Mouse (Mus musculus): ENCODE results near the gene Tmod2. TPM values are rescaled to one million over a fixed set of nuclear protein-coding genes. Genes with fewer than 3 reads are reported as not detected.
A peak's percentile ranks its signal among the peaks of the same experiment; 100 is the strongest.
"Not testable (repeated sequence)": the region's sequence is repeated elsewhere in the genome, so short reads cannot be mapped to it uniquely, and the experiment has no call there.

Tmod2 gene
- polyA plus RNA-seq, 1 experiment from 2014 or later = 28.5 TPM

DNA sequence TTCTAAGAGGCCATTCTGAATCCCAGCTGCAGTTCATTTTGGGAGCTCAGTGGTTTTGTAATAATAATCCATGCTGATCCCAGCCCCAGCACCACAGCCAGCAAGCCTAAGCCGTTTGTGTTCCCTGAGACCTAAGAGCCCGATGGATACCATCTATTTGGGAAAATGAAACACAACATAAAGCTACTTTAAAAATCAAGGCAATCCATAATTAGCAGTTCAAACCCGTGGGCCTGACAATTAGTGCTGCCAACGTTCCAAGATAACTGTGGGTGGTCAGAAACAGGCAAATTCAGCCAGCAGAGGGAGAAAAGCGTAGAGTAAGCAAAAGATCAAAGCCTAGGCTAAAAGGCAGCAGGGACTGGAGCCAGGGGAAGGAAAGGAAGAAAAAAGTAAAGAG, 59.8 kb downstream of the Tmod2 start:
- Histone ChIP-seq H3K4me1 (ENCODE audit: control insufficient read depth, insufficient read depth, low read length) (peaks cover 19% of the 10 kb centered on the region), H3K9ac (ENCODE audit: low read depth, low read length) (no peak overlapping the region), H3K36me3 (ENCODE audit: control insufficient read depth, insufficient read depth, low read length) (no peaks in the 10 kb centered on the region), H3K4me2 (ENCODE audit: low read depth, low read length) (no peak overlapping the region), H3K27ac (replicated peaks; ENCODE audit: low read depth, low read length) (no peak overlapping the region), H3K4me3 (ENCODE audit: low read depth, low read length) (no peak overlapping the region), H3K9me3 (ENCODE audit: control insufficient read depth, low read length) (peaks cover 8% of the 10 kb centered on the region; the same call in 1 of the 2 replicates), H3K27me3 (replicated peaks; ENCODE audit: control insufficient read depth, insufficient read depth, low read length) (no peaks in the 10 kb centered on the region)
- DNase-seq (ENCODE audit: low spot score) (peak; percentile 66), ATAC-seq (ENCODE audit: low read depth) (no peak)
- WGBS = 35% methylated on average over 5 of the region's 5 CpGs

DNA sequence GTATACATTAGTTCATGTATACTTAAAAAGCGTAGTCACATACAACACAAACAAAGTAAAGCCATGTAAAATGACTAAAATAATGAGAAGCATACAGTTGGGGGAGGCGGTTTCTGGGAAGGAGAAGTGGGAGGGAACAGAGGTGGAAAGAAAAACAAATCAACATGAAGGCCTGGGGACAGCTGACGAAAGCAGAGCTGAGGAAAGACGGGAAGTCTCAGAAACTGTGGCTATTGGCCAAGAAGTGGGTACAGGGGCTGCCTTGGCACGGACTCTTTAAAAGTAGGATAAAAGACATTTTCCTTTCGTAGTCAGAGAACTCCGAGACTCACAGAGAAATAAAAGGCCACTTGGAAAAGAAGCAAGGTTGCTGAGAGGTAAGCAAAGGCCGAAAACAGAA, 62.1 kb downstream of the Tmod2 start:
- Histone ChIP-seq H3K27ac (replicated peaks; ENCODE audit: low read depth, low read length) (no peak overlapping the region), H3K36me3 (ENCODE audit: control insufficient read depth, insufficient read depth, low read length) (no peaks in the 10 kb centered on the region), H3K27me3 (replicated peaks; ENCODE audit: control insufficient read depth, insufficient read depth, low read length) (no peaks in the 10 kb centered on the region), H3K4me1 (ENCODE audit: control insufficient read depth, insufficient read depth, low read length) (peaks cover 19% of the 10 kb centered on the region), H3K9me3 (ENCODE audit: control insufficient read depth, low read length) (peaks cover 8% of the 10 kb centered on the region; the same call in 1 of the 2 replicates), H3K4me3 (ENCODE audit: low read depth, low read length) (no peak overlapping the region), H3K9ac (ENCODE audit: low read depth, low read length) (no peak overlapping the region), H3K4me2 (ENCODE audit: low read depth, low read length) (no peak overlapping the region)
- DNase-seq (ENCODE audit: low spot score) = peak; percentile 66
- 51% methylated on average over 8 of the region's 8 CpGs for WGBS
- ATAC-seq (ENCODE audit: low read depth) = no peak

DNA sequence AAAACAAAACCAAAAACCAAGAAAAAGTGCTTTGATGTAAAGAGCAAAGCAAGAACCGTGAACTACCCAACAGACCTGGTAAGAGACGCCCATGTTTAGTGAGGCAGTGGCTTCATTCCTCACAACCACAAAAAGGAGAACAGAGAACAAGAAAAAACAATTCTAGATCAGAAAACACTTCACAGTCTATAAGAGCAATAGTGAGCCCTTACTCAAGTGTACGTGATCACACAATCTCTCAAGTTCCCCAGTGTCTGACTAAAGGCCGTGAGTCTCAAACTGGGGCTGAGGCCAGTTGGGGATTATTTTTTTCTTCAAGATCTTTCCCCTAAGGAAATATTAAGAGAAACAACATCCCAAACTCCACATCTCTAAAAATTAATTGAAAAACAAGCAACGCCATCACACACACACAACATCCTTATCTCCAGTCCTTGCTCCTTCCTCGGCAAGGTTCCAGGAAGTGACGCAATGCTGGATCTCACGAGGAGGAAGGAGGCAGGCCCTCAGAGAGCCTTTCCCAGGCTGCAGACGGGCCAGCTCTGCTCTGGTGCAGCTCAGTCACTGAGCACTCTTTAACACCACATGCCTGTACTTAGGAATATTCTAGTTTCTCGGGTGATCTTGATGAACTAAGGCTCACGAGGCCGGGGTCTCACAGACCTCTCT, 64.1 kb downstream of the Tmod2 start:
- H3K36me3 ChIP-seq (ENCODE audit: control insufficient read depth, insufficient read depth, low read length) = no peaks in the 10 kb centered on the region
- H3K27me3 ChIP-seq (replicated peaks; ENCODE audit: control insufficient read depth, insufficient read depth, low read length) = no peaks in the 10 kb centered on the region
- H3K4me1 ChIP-seq (ENCODE audit: control insufficient read depth, insufficient read depth, low read length) = peaks cover 20% of the 10 kb centered on the region
- WGBS = 67% methylated on average over 12 of the region's 12 CpGs
- ATAC-seq (ENCODE audit: low read depth) (0 out of 2 replicates have a peak, but pooled peaks have one; percentile 21), DNase-seq (ENCODE audit: low spot score) (peak; percentile 71)
- peaks cover 8% of the 10 kb centered on the region; the same call in 1 of the 2 replicates for H3K9me3 ChIP-seq (ENCODE audit: control insufficient read depth, low read length)
- H3K27ac ChIP-seq (replicated peaks; ENCODE audit: low read depth, low read length) = peak overlapping the region; percentile 39; the same call in 1 of the 2 replicates
- no peak overlapping the region for H3K4me3 ChIP-seq (ENCODE audit: low read depth, low read length)
- H3K4me2 ChIP-seq (ENCODE audit: low read depth, low read length) = no peak overlapping the region
- no peak overlapping the region for H3K9ac ChIP-seq (ENCODE audit: low read depth, low read length)

DNA sequence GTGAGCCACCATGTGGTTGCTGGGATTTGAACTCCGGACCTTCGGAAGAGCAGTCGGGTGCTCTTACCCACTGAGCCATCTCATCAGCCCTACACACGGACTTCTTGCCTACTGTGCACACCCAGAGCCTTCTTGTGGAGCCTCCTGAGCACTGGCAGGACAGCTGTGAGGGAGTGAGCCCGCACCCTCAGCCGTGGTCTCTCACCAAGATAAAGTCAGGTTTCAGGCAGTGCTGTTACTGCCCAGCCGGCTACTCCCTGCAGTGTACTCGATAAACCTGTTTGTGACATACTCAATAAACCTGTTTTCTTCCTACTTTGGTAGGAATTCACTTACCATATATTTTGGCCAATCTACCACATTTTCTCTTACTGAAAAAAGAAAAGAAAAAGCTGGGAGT, 65.6 kb downstream of the Tmod2 start:
- H3K4me1 ChIP-seq (ENCODE audit: control insufficient read depth, insufficient read depth, low read length) = 0 out of 2 replicates have a peak, but pooled peaks cover 14% of the 10 kb centered on the region
- WGBS = 83% methylated on average over 8 of the region's 8 CpGs
- H3K36me3 ChIP-seq (ENCODE audit: control insufficient read depth, insufficient read depth, low read length) = no peaks in the 10 kb centered on the region
- DNase-seq (ENCODE audit: low spot score) = no peak
- H3K4me2 ChIP-seq (ENCODE audit: low read depth, low read length) = no peak overlapping the region
- no peaks in the 10 kb centered on the region for H3K27me3 ChIP-seq (replicated peaks; ENCODE audit: control insufficient read depth, insufficient read depth, low read length)
- no peak overlapping the region for H3K4me3 ChIP-seq (ENCODE audit: low read depth, low read length)
- H3K27ac ChIP-seq (replicated peaks; ENCODE audit: low read depth, low read length) = no peak overlapping the region
- H3K9me3 ChIP-seq (ENCODE audit: control insufficient read depth, low read length) = peaks cover 4% of the 10 kb centered on the region; the same call in 1 of the 2 replicates
- 0 out of 2 replicates have a peak, but pooled peaks have one; percentile 28 for ATAC-seq (ENCODE audit: low read depth)
- H3K9ac ChIP-seq (ENCODE audit: low read depth, low read length) = no peak overlapping the region

DNA sequence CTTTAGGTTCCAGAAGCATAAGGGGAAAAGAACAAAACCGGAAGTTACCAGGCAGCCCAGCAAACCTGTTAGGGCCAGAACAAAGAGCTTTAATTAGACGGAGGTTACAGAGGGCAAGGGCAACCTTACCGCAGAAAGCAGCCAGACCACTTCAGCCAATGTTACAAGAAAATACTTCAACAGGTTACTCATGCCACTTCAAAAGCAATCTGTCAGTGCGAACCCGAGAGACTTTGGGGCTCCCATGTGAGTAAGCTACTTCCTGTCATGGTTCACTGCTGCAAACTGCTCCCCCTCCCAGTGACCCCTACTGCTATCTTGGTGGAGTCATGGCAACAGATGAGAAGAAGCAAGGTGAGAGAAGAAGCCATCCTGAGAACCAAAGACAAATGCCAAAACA, 69.6 kb downstream of the Tmod2 start:
- ATAC-seq (ENCODE audit: low read depth) (no peak), DNase-seq (ENCODE audit: low spot score) (no peak)
- 16% methylated on average over 5 of the region's 5 CpGs for WGBS
- no peak overlapping the region for H3K4me3 ChIP-seq (ENCODE audit: low read depth, low read length)
- H3K27ac ChIP-seq (replicated peaks; ENCODE audit: low read depth, low read length) = no peak overlapping the region
- H3K27me3 ChIP-seq (replicated peaks; ENCODE audit: control insufficient read depth, insufficient read depth, low read length) = no peaks in the 10 kb centered on the region
- 0 out of 2 replicates have a peak, but pooled peaks cover 8% of the 10 kb centered on the region for H3K4me1 ChIP-seq (ENCODE audit: control insufficient read depth, insufficient read depth, low read length)
- no peaks in the 10 kb centered on the region for H3K36me3 ChIP-seq (ENCODE audit: control insufficient read depth, insufficient read depth, low read length)
- no peak overlapping the region for H3K9ac ChIP-seq (ENCODE audit: low read depth, low read length)
- H3K4me2 ChIP-seq (ENCODE audit: low read depth, low read length) = no peak overlapping the region
- H3K9me3 ChIP-seq (ENCODE audit: control insufficient read depth, low read length) = no peaks in the 10 kb centered on the region

DNA sequence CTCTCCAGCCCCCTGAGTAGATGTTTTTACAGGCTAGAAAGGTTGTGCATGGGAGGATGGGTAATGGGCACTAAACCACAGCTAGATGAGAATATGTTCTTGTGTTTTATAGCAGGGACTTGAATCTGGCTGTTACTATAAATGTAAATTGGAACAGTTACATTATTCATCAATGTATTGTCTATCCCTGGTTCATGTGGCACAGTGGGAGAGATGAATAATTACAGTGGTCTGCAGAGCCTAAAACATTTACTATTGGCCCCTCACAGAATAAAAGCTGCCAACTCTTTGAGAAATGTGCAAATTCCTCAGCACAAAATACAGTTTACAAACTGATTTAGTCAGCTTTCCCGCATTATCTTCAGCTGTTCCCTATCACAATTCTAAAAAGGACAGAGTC, 74.7 kb downstream of the Tmod2 start:
- Histone ChIP-seq H3K36me3 (ENCODE audit: control insufficient read depth, insufficient read depth, low read length) (peaks cover 6% of the 10 kb centered on the region), H3K9ac (ENCODE audit: low read depth, low read length) (no peak overlapping the region), H3K4me2 (ENCODE audit: low read depth, low read length) (no peak overlapping the region), H3K4me3 (ENCODE audit: low read depth, low read length) (no peak overlapping the region), H3K27me3 (replicated peaks; ENCODE audit: control insufficient read depth, insufficient read depth, low read length) (no peaks in the 10 kb centered on the region), H3K4me1 (ENCODE audit: control insufficient read depth, insufficient read depth, low read length) (no peaks in the 10 kb centered on the region), H3K9me3 (ENCODE audit: control insufficient read depth, low read length) (no peaks in the 10 kb centered on the region), H3K27ac (replicated peaks; ENCODE audit: low read depth, low read length) (no peak overlapping the region)
- ATAC-seq (ENCODE audit: low read depth) (no peak), DNase-seq (ENCODE audit: low spot score) (no peak)
- 77% methylated on average over 1 of the region's 1 CpGs for WGBS

DNA sequence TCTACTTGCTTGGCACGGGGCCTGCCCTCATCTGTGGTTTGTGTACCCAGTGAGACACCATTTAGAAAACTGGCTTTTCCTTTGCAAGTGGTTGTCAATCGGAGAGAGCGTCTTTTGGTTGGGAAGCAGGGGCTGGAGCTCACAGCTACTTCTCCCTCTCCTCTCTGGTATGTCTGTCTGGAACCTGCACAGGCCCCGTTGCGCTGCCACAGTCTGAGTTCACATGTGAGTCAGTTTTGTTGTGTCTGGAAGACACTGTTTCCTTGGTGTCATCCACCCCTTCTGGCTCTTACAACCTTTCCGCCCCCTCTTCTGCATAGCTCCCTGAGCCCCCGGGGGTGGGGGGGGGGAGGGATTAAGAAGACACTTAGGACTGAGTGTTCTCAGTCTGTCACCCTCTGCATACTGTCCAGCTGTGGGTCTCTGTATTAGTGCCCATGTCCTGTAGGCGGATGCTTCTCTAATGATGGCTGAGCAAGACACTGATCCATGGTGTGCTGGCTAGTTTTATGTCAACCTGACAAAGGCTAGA, 76.6 kb downstream of the Tmod2 start:
- H3K9ac ChIP-seq (ENCODE audit: low read depth, low read length) = no peak overlapping the region
- H3K36me3 ChIP-seq (ENCODE audit: control insufficient read depth, insufficient read depth, low read length) = peaks cover 12% of the 10 kb centered on the region
- no peak overlapping the region for H3K4me3 ChIP-seq (ENCODE audit: low read depth, low read length)
- H3K4me2 ChIP-seq (ENCODE audit: low read depth, low read length) = no peak overlapping the region
- H3K9me3 ChIP-seq (ENCODE audit: control insufficient read depth, low read length) = no peaks in the 10 kb centered on the region
- ATAC-seq (ENCODE audit: low read depth) = no peak
- H3K4me1 ChIP-seq (ENCODE audit: control insufficient read depth, insufficient read depth, low read length) = no peaks in the 10 kb centered on the region
- 82% methylated on average over 8 of the region's 8 CpGs for WGBS
- DNase-seq (ENCODE audit: low spot score) = no peak
- no peaks in the 10 kb centered on the region for H3K27me3 ChIP-seq (replicated peaks; ENCODE audit: control insufficient read depth, insufficient read depth, low read length)
- H3K27ac ChIP-seq (replicated peaks; ENCODE audit: low read depth, low read length) = no peak overlapping the region

DNA sequence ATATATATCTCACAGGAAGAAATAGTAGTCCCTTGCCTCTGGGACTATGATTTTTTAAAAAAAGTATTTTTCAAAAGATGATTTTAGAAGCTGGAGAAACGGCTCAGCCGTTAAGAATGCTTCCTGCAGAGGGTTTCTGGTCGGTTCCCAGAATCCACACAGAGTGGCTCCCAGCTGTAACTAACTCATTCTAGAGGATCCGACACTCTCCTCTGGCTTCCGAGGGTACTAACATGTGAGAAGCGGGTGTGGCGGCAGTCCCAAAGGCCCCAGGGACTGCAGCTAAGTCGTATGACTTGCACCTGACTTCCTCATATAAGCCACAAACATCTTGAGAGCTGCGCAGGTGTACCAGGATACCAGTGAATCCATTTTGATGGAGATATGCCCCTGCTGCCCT, 78.1 kb downstream of the Tmod2 start:
- H3K4me3 ChIP-seq (ENCODE audit: low read depth, low read length); H3K27ac ChIP-seq (replicated peaks; ENCODE audit: low read depth, low read length); ATAC-seq (ENCODE audit: low read depth); H3K9ac ChIP-seq (ENCODE audit: low read depth, low read length); H3K4me2 ChIP-seq (ENCODE audit: low read depth, low read length); DNase-seq (ENCODE audit: low spot score); H3K9me3 ChIP-seq (ENCODE audit: control insufficient read depth, low read length); H3K27me3 ChIP-seq (replicated peaks; ENCODE audit: control insufficient read depth, insufficient read depth, low read length); H3K4me1 ChIP-seq (ENCODE audit: control insufficient read depth, insufficient read depth, low read length): not testable (repeated sequence)
- H3K36me3 ChIP-seq (ENCODE audit: control insufficient read depth, insufficient read depth, low read length) = peaks cover 24% of the 10 kb centered on the region
- 62% methylated on average over 8 of the region's 9 CpGs for WGBS

DNA sequence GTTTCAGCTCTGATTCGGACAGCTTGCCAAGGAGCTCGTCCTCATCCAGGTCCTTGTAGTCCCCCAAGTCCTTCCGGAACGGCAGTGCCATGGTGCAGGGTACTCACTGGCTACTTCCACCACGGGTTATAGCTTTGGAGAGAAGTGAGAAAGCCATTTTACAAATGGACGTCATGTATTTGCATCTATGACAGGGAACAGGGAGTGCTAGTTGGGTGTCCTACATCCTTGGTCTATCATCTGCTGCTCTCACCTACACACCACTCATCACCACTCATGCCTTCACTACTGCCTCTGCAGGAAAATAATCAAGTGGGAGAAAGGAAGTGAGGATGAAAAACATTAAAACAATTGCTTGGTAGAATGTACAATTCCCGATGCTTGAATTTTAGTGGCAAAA, 78.7 kb downstream of the Tmod2 start:
- no peaks in the 10 kb centered on the region for H3K4me1 ChIP-seq (ENCODE audit: control insufficient read depth, insufficient read depth, low read length)
- no peak overlapping the region for H3K4me2 ChIP-seq (ENCODE audit: low read depth, low read length)
- peaks cover 29% of the 10 kb centered on the region for H3K36me3 ChIP-seq (ENCODE audit: control insufficient read depth, insufficient read depth, low read length)
- no peaks in the 10 kb centered on the region for H3K9me3 ChIP-seq (ENCODE audit: control insufficient read depth, low read length)
- no peak for ATAC-seq (ENCODE audit: low read depth)
- no peak overlapping the region for H3K27ac ChIP-seq (replicated peaks; ENCODE audit: low read depth, low read length)
- 89% methylated on average over 7 of the region's 7 CpGs for WGBS
- H3K9ac ChIP-seq (ENCODE audit: low read depth, low read length) = no peak overlapping the region
- no peak overlapping the region for H3K4me3 ChIP-seq (ENCODE audit: low read depth, low read length)
- no peak for DNase-seq (ENCODE audit: low spot score)
- no peaks in the 10 kb centered on the region for H3K27me3 ChIP-seq (replicated peaks; ENCODE audit: control insufficient read depth, insufficient read depth, low read length)

Data from embryonic facial prominence, embryonic 14.5 days (tissue).